Mouse (Mus musculus): ENCODE measurements around the gene Foxn3. TPM values are rescaled to one million over a fixed set of nuclear protein-coding genes. Genes with fewer than 3 reads are reported as not detected.

Gene Foxn3
- total and polyA plus RNA-seq, 3 experiments: 9.7 to 26.8 (median 11.0) TPM

GRCm38 (mm10) chr12:99417885-99418284 lies 145.5 kb downstream of the Foxn3 start:
- Histone ChIP-seq H3K27ac (ENCODE audit: insufficient read depth, low read depth) (no peak overlapping the region), H3K4me1 (ENCODE audit: control insufficient read depth in 1 of 2, insufficient read depth in 2 of 2) (peaks cover 0 to 8% of the 10 kb centered on the region in 2 experiments; a peak in 1 of 4 replicates), H3K4me3 (replicated peaks in 1 of 3; ENCODE audit: low read depth in 2 of 3, low read length in 2 of 3, poor library complexity in 1 of 3) (no peak overlapping the region), H3K79me2 (replicated peaks; ENCODE audit: control insufficient read depth, extremely low read depth, insufficient read depth, poor library complexity, severe bottlenecking) (no peaks in the 10 kb centered on the region), H3K9ac (ENCODE audit: insufficient read depth, low read depth) (no peak overlapping the region), H3K9me3 (replicated peaks; ENCODE audit: low read length) (no peaks in the 10 kb centered on the region), H3K4me2 (ENCODE audit: insufficient read depth, low read depth, poor library complexity, severe bottlenecking) (no peak overlapping the region), H3K27me3 (replicated peaks) (no peaks in the 10 kb centered on the region), H3K36me3 (replicated peaks in 1 of 2; ENCODE audit: control insufficient read depth in 1 of 2, insufficient read depth in 1 of 2, low read length in 1 of 2) (peaks cover 2 to 12% of the 10 kb centered on the region in 2 experiments)
- no peak for DNase-seq (ENCODE audit: extremely low read depth)
- TF ChIP-seq PAX5 (IDR thresholded peaks at IDR 0.05; ENCODE audit: low read length) (no peak), RAD21 (IDR thresholded peaks at IDR 0.05; ENCODE audit: low read depth, low read length) (no peak), UBTF (IDR thresholded peaks at IDR 0.05; ENCODE audit: low read depth, low read length) (no peak), NRF1 (IDR thresholded peaks at IDR 0.05; ENCODE audit: low read depth, low read length) (no peak)
- in situ Hi-C loops (cut with MboI; ENCODE audit: low pct_ligation_motif_present, low pct_unique_long_range_greater_than_20kb, low sequenced_read_pairs) (no loop called here), dilution Hi-C loops (cut with MboI; ENCODE audit: extremely low pct_ligation_motif_present, extremely low pct_unique_long_range_greater_than_20kb, low sequenced_read_pairs) (no loop called here)

GRCm38 (mm10) chr12:99415538-99415937 lies 147.8 kb downstream of the Foxn3 start:
- in situ Hi-C loops (cut with MboI; ENCODE audit: low pct_ligation_motif_present, low pct_unique_long_range_greater_than_20kb, low sequenced_read_pairs): no loop called here
- H3K36me3 ChIP-seq (replicated peaks in 1 of 2; ENCODE audit: control insufficient read depth in 1 of 2, insufficient read depth in 1 of 2, low read length in 1 of 2): peaks cover 0 to 5% of the 10 kb centered on the region in 2 experiments
- no peak overlapping the region for H3K4me3 ChIP-seq (replicated peaks in 1 of 3; ENCODE audit: low read depth in 2 of 3, low read length in 2 of 3, poor library complexity in 1 of 3)
- no peaks in the 10 kb centered on the region for H3K79me2 ChIP-seq (replicated peaks; ENCODE audit: control insufficient read depth, extremely low read depth, insufficient read depth, poor library complexity, severe bottlenecking)
- no peak overlapping the region for H3K4me2 ChIP-seq (ENCODE audit: insufficient read depth, low read depth, poor library complexity, severe bottlenecking)
- TF ChIP-seq USF2 (conservative IDR thresholded peaks at IDR 0.05; ENCODE audit: low read depth, low read length): no peak
- TF ChIP-seq ZMIZ1 (IDR thresholded peaks at IDR 0.05; ENCODE audit: low read depth, low read length): no peak
- TF ChIP-seq NELFE (IDR thresholded peaks at IDR 0.05; ENCODE audit: low read depth, low read length): no peak
- TF ChIP-seq POLR2A (IDR thresholded peaks at IDR 0.05; ENCODE audit: low read depth, low read length): no peak
- no peak for TF ChIP-seq NRF1 (IDR thresholded peaks at IDR 0.05; ENCODE audit: low read depth, low read length)
- no peak for TF ChIP-seq RCOR1 (conservative IDR thresholded peaks at IDR 0.05; ENCODE audit: low read depth, low read length)
- TF ChIP-seq BHLHE40 (IDR thresholded peaks at IDR 0.05; ENCODE audit: low read depth, low read length): no peak
- TF ChIP-seq TCF12 (IDR thresholded peaks at IDR 0.05; ENCODE audit: low read depth, low read length): no peak
- TF ChIP-seq CHD2 (IDR thresholded peaks at IDR 0.05; ENCODE audit: low read length): no peak
- TF ChIP-seq EP300 (IDR thresholded peaks at IDR 0.05; ENCODE audit: low read length): no peak
- TF ChIP-seq SMC3 (IDR thresholded peaks at IDR 0.05; ENCODE audit: low read depth, low read length): no peak
- TF ChIP-seq SIN3A (IDR thresholded peaks at IDR 0.05; ENCODE audit: low read length): no peak
- DNase-seq (ENCODE audit: extremely low read depth): no peak
- no peak overlapping the region for H3K9ac ChIP-seq (ENCODE audit: insufficient read depth, low read depth)
- no peaks in the 10 kb centered on the region for H3K9me3 ChIP-seq (replicated peaks; ENCODE audit: low read length)
- H3K27me3 ChIP-seq (replicated peaks): no peaks in the 10 kb centered on the region
- H3K4me1 ChIP-seq (ENCODE audit: control insufficient read depth in 1 of 2, insufficient read depth in 2 of 2): peaks cover 0 to 13% of the 10 kb centered on the region in 2 experiments; a peak in 1 of 4 replicates
- H3K27ac ChIP-seq (ENCODE audit: insufficient read depth, low read depth): no peak overlapping the region
- dilution Hi-C loops (cut with MboI; ENCODE audit: extremely low pct_ligation_motif_present, extremely low pct_unique_long_range_greater_than_20kb, low sequenced_read_pairs): no loop called here

GRCm38 (mm10) chr12:99412496-99412895 lies 150.9 kb downstream of the Foxn3 start:
- Histone ChIP-seq H3K4me1 (ENCODE audit: control insufficient read depth in 1 of 2, insufficient read depth in 2 of 2) (peaks cover 0 to 27% of the 10 kb centered on the region in 2 experiments; a peak in 2 of 4 replicates), H3K9me3 (replicated peaks; ENCODE audit: low read length) (no peaks in the 10 kb centered on the region), H3K4me3 (replicated peaks in 1 of 3; ENCODE audit: low read depth in 2 of 3, low read length in 2 of 3, poor library complexity in 1 of 3) (no peak overlapping the region), H3K27me3 (replicated peaks) (no peaks in the 10 kb centered on the region), H3K9ac (ENCODE audit: insufficient read depth, low read depth) (no peak overlapping the region), H3K27ac (ENCODE audit: insufficient read depth, low read depth) (no peak overlapping the region), H3K4me2 (ENCODE audit: insufficient read depth, low read depth, poor library complexity, severe bottlenecking) (no peak overlapping the region), H3K36me3 (replicated peaks in 1 of 2; ENCODE audit: control insufficient read depth in 1 of 2, insufficient read depth in 1 of 2, low read length in 1 of 2) (peaks cover 0 to 10% of the 10 kb centered on the region in 2 experiments), H3K79me2 (replicated peaks; ENCODE audit: control insufficient read depth, extremely low read depth, insufficient read depth, poor library complexity, severe bottlenecking) (no peaks in the 10 kb centered on the region)
- DNase-seq (ENCODE audit: extremely low read depth): no peak
- dilution Hi-C loops (cut with MboI; ENCODE audit: extremely low pct_ligation_motif_present, extremely low pct_unique_long_range_greater_than_20kb, low sequenced_read_pairs): no loop called here
- in situ Hi-C loops (cut with MboI; ENCODE audit: low pct_ligation_motif_present, low pct_unique_long_range_greater_than_20kb, low sequenced_read_pairs): no loop called here
- TF ChIP-seq UBTF (IDR thresholded peaks at IDR 0.05; ENCODE audit: low read depth, low read length) (no peak), ZMIZ1 (IDR thresholded peaks at IDR 0.05; ENCODE audit: low read depth, low read length) (no peak), MAZ (IDR thresholded peaks at IDR 0.05; ENCODE audit: low read depth, low read length) (no peak), NELFE (IDR thresholded peaks at IDR 0.05; ENCODE audit: low read depth, low read length) (no peak), RCOR1 (conservative IDR thresholded peaks at IDR 0.05; ENCODE audit: low read depth, low read length) (no peak)

Data from CH12.LX (cell line).